Mouse (Mus musculus) heart, embryonic 14.5 days (tissue): ENCODE data around the gene Gtf3c6. TPM values are rescaled to one million over a fixed set of nuclear protein-coding genes. Genes with fewer than 3 reads are reported as not detected.
A peak's percentile ranks its signal among the peaks of the same experiment; 100 is the strongest.

Experiments
- ATAC-seq: fragments of 200-750 bp; cut with Nextera tagmentation; 2 replicates; pipeline ENCODE4 v1.8.0; 2017; ENCODE audit warnings: low read depth, moderate TSS enrichment; ENCODE audit not compliant: insufficient number of reproducible peaks, insufficient read depth, low FRiP score
- H3K27ac ChIP-seq, 2 experiments: fragments of 200-500 bp in 1 of 2; fragments of 300-500 bp in 1 of 2; sonication (generic) in 1 of 2; replicated peaks in 1 of 2; 2 replicates each; pipeline ENCODE4 v1.5.1; 2012 to 2014; ENCODE audit warnings: low read depth in 2 of 2, low read length in 2 of 2, control low read depth in 1 of 2, mild to moderate bottlenecking in 1 of 2, mixed read lengths in 1 of 2; ENCODE audit not compliant: control insufficient read depth in 1 of 2, insufficient read depth in 1 of 2
- H3K27me3 ChIP-seq: fragments of 300-500 bp; sonication (generic); 2 replicates; pipeline ENCODE4 v1.6.1; 2014; ENCODE audit warnings: mild to moderate bottlenecking, low read length, control low read depth; ENCODE audit not compliant: control insufficient read depth, insufficient read depth
- H3K36me3 ChIP-seq: fragments of 300-500 bp; sonication (generic); 2 replicates; pipeline ENCODE4 v1.6.1; 2014; ENCODE audit warnings: mild to moderate bottlenecking, control low read depth, low read length, mixed read lengths; ENCODE audit not compliant: control insufficient read depth, insufficient read depth
- H3K4me1 ChIP-seq, 2 experiments: fragments of 200-500 bp in 1 of 2; fragments of 300-500 bp in 1 of 2; sonication (generic) in 1 of 2; 2 replicates each; pipeline ENCODE4 v1.6.1; 2012 to 2014; ENCODE audit warnings: low read length in 2 of 2, control low read depth in 1 of 2, mixed read lengths in 1 of 2; ENCODE audit not compliant: control insufficient read depth in 2 of 2, insufficient read depth in 2 of 2
- H3K4me2 ChIP-seq: fragments of 300-500 bp; sonication (generic); 2 replicates; pipeline ENCODE4 v1.6.1; 2014; ENCODE audit warnings: mild to moderate bottlenecking, low read length
- H3K4me3 ChIP-seq, 2 experiments: fragments of 200-500 bp in 1 of 2; fragments of 300-500 bp in 1 of 2; sonication (generic) in 1 of 2; 2 replicates each; pipeline ENCODE4 v1.5.1; 2012 to 2014; ENCODE audit warnings: low read length in 2 of 2, mild to moderate bottlenecking in 2 of 2, control low read depth in 1 of 2, low read depth in 1 of 2, moderate library complexity in 1 of 2; ENCODE audit not compliant: control insufficient read depth in 1 of 2, insufficient read depth in 1 of 2
- H3K9ac ChIP-seq: fragments of 300-500 bp; sonication (generic); 2 replicates; pipeline ENCODE4 v1.6.1; 2014; ENCODE audit warnings: mild to moderate bottlenecking, low read length
- H3K9me3 ChIP-seq: fragments of 300-500 bp; sonication (generic); 2 replicates; pipeline ENCODE4 v1.6.1; 2016; ENCODE audit warnings: low read length, control low read depth; ENCODE audit not compliant: control insufficient read depth
- WGBS: fragments of 180-500 bp; shearing (Covaris S2); extraction: QIAGEN DNeasy Blood & Tissue Kit; methylation state at CpG from one replicate; pipeline ENCODE4 v1.1.7; 2014; 5-methylcytosine and 5-hydroxymethylcytosine counted together
- polyA plus RNA-seq: library from polyadenylated mRNA; unstranded; fragments of >200 nt; fragmentation: Nextera tagmentation; extraction: Ambion mirVana; gene quantifications from 2 replicates; pipeline ENCODE4 v1.2.1, GENCODE M21; 2014

Gene Gtf3c6
- polyA plus RNA-seq, 1 experiment from 2014 or later, result 66.2 TPM

DNA sequence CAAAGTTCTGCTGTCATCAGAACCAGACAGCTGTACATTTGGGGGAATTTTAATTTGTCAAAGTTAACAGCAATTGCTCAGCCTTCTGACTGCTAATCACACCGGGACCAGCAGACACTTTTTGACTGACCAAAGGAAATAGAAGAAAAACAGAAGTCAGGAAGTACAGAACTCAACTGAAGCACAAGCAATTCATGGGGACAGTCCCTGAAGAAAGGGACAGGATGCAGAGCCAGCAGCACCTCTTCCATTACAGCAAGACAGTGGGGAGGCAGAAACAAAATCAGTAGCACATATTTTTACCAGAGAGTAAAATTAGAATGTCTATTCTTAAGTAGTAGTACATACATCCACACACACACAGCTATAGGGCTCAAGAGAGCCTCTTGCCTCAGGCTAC, 28.9 kb upstream of the Gtf3c6 start:
- H3K9me3 ChIP-seq, result no peaks in the 10 kb centered on the region
- no peaks in the 10 kb centered on the region for H3K27me3 ChIP-seq
- 81% methylated on average over 1 of the region's 1 CpGs for WGBS
- H3K4me1 ChIP-seq, result no peaks in the 10 kb centered on the region
- H3K4me2 ChIP-seq, result no peak overlapping the region
- ATAC-seq, result no peak
- no peak overlapping the region for H3K9ac ChIP-seq
- no peak overlapping the region for H3K27ac ChIP-seq
- H3K4me3 ChIP-seq, result no peak overlapping the region
- H3K36me3 ChIP-seq, result peaks cover 45% of the 10 kb centered on the region

DNA sequence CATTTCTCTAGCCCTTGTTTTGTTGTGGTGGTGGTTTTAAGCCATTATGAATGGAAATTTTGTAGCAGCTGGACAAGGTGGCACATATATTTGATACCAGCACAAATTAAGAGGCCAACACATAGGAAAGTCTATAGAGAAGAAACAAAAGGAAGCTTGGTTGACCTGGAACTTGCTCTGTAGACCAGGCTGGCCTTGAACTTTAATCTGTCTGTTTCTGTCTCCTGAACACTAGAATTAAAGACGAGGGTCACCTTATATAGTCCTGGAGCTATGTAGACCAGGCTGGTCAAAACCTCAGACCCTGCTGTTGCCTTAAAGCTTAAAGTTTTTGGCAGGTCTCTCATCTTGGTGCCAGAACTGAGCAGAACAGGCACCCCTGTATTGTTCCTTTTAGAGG, 27.7 kb upstream of the Gtf3c6 start:
- Histone ChIP-seq H3K27ac (no peak overlapping the region), H3K36me3 (peaks cover 33% of the 10 kb centered on the region), H3K4me2 (no peak overlapping the region), H3K27me3 (no peaks in the 10 kb centered on the region), H3K4me3 (no peak overlapping the region), H3K9ac (no peak overlapping the region), H3K4me1 (no peaks in the 10 kb centered on the region), H3K9me3 (no peaks in the 10 kb centered on the region)
- no peak for ATAC-seq
- 90% methylated on average over 1 of the region's 1 CpGs for WGBS

- H3K4me1 ChIP-seq, result no peaks in the 10 kb centered on the region
- H3K4me3 ChIP-seq, result no peak overlapping the region
- no peaks in the 10 kb centered on the region for H3K27me3 ChIP-seq
- no peak overlapping the region for H3K4me2 ChIP-seq
- 91% methylated on average over 3 of the region's 3 CpGs for WGBS
- no peak for ATAC-seq
- H3K9me3 ChIP-seq, result no peaks in the 10 kb centered on the region
- no peak overlapping the region for H3K9ac ChIP-seq
- peaks cover 27% of the 10 kb centered on the region for H3K36me3 ChIP-seq
- H3K27ac ChIP-seq, result no peak overlapping the region
Observed at GRCm38 (mm10) chr10:40284997-40285396, 27.1 kb upstream of the Gtf3c6 start.

GRCm38 (mm10) chr10:40284179-40284831, 26.4 kb upstream of the Gtf3c6 start:
- H3K27ac ChIP-seq, result no peak overlapping the region
- no peaks in the 10 kb centered on the region for H3K4me1 ChIP-seq
- no peak overlapping the region for H3K9ac ChIP-seq
- no peaks in the 10 kb centered on the region for H3K9me3 ChIP-seq
- no peak overlapping the region for H3K4me2 ChIP-seq
- no peak for ATAC-seq
- no peak overlapping the region for H3K4me3 ChIP-seq
- 81% methylated on average over 10 of the region's 10 CpGs for WGBS
- H3K36me3 ChIP-seq, result peaks cover 21% of the 10 kb centered on the region
- H3K27me3 ChIP-seq, result no peaks in the 10 kb centered on the region

- Histone ChIP-seq H3K27ac (no peak overlapping the region), H3K36me3 (peaks cover 19% of the 10 kb centered on the region), H3K4me2 (no peak overlapping the region), H3K4me3 (no peak overlapping the region), H3K9me3 (no peaks in the 10 kb centered on the region), H3K9ac (no peak overlapping the region), H3K4me1 (no peaks in the 10 kb centered on the region), H3K27me3 (no peaks in the 10 kb centered on the region)
- WGBS, result 88% methylated on average over 9 of the region's 9 CpGs
- no peak for ATAC-seq
Observed at GRCm38 (mm10) chr10:40283636-40284035, 25.7 kb upstream of the Gtf3c6 start.

DNA sequence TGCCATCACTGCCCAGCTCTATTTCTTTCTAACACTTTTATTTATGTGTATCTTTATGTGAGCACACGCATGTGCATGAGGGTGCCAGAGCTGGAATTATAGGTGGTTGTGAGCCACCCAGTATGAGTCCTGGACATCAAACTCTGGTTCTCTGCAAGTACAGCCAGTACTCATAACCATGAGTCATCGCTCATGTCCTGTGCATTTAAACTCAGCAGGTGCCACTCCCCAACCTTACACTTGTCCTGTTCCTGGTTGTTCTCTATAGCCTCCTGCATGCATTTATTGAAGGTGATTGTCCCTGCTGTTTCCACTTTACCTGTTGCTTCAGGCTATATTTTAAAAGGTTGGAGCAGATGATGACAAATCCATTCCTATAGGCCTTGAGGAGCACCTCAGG, 23.7 kb upstream of the Gtf3c6 start:
- H3K4me3 ChIP-seq, result no peak overlapping the region
- ATAC-seq, result no peak
- WGBS, result 93% methylated on average over 2 of the region's 2 CpGs
- H3K27ac ChIP-seq, result no peak overlapping the region
- no peaks in the 10 kb centered on the region for H3K9me3 ChIP-seq
- no peak overlapping the region for H3K9ac ChIP-seq
- H3K4me2 ChIP-seq, result no peak overlapping the region
- H3K36me3 ChIP-seq, result peaks cover 12% of the 10 kb centered on the region
- H3K27me3 ChIP-seq, result no peaks in the 10 kb centered on the region
- no peaks in the 10 kb centered on the region for H3K4me1 ChIP-seq

GRCm38 (mm10) chr10:40278317-40278716, 20.4 kb upstream of the Gtf3c6 start:
- Histone ChIP-seq H3K4me2 (no peak overlapping the region), H3K4me1 (no peaks in the 10 kb centered on the region; a peak in 1 of 4 replicates), H3K9me3 (no peaks in the 10 kb centered on the region), H3K9ac (no peak overlapping the region), H3K27ac (no peak overlapping the region), H3K27me3 (no peaks in the 10 kb centered on the region), H3K36me3 (no peaks in the 10 kb centered on the region), H3K4me3 (no peak overlapping the region)
- no peak for ATAC-seq
- WGBS, result 61% methylated on average over 5 of the region's 5 CpGs

DNA sequence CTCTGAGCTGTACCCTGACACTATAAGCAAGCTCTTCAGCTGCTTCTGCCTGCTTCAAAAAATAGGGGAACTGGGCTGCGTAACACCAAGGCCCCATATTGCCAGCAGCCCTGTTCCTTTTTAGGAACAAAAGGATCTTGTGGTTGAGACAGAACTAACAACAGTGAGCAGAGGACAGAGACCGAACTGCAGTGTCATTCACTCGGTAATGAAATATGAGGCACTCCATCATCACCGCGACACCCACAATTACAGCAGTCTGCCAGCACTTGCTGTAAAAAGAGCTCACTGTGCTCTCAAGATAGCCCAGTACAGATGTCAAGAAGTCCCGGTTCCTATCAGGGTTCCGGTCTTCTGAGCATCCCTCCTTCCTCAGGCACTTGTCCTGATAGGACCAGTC, 18.1 kb upstream of the Gtf3c6 start:
- 55% methylated on average over 7 of the region's 7 CpGs for WGBS
- Histone ChIP-seq H3K9me3 (no peaks in the 10 kb centered on the region), H3K27me3 (no peaks in the 10 kb centered on the region), H3K4me2 (no peak overlapping the region), H3K36me3 (no peaks in the 10 kb centered on the region), H3K27ac (no peak overlapping the region), H3K4me3 (no peak overlapping the region), H3K4me1 (no peaks in the 10 kb centered on the region; a peak in 1 of 4 replicates), H3K9ac (0 out of 2 replicates have a peak overlapping the region, but pooled peaks have one; percentile 4)
- no peak for ATAC-seq
